Mouse (Mus musculus): ENCODE results near the gene Hectd2. TPM values are rescaled to one million over a fixed set of nuclear protein-coding genes. Genes with fewer than 3 reads are reported as not detected.

Gene Hectd2
- polyA plus RNA-seq, 1 experiment = not detected

- Histone ChIP-seq H3K27me3 (ENCODE audit: control insufficient read depth) (no peaks in the 10 kb centered on the region), H3K36me3 (ENCODE audit: control insufficient read depth) (no peaks in the 10 kb centered on the region), H3K9me3 (ENCODE audit: control insufficient read depth, low read length) (no peaks in the 10 kb centered on the region), H3K4me3 (replicated peaks) (no peak overlapping the region), H3K4me1 (ENCODE audit: control insufficient read depth) (no peaks in the 10 kb centered on the region)
- TF ChIP-seq TAL1 (IDR thresholded peaks at IDR 0.05; ENCODE audit: low read length) (no peak), GATA1 (IDR thresholded peaks at IDR 0.05; ENCODE audit: low read length) (no peak)
Measured at GRCm38 (mm10) chr19:36629394-36629910, 75.0 kb downstream of the Hectd2 start.

GRCm38 (mm10) chr19:36630361-36630760 lies 75.9 kb downstream of the Hectd2 start:
- Histone ChIP-seq H3K4me3 (replicated peaks) (no peak overlapping the region), H3K4me1 (ENCODE audit: control insufficient read depth) (no peaks in the 10 kb centered on the region), H3K36me3 (ENCODE audit: control insufficient read depth) (no peaks in the 10 kb centered on the region), H3K27me3 (ENCODE audit: control insufficient read depth) (no peaks in the 10 kb centered on the region), H3K9me3 (ENCODE audit: control insufficient read depth, low read length) (no peaks in the 10 kb centered on the region)
- TF ChIP-seq GATA1 (IDR thresholded peaks at IDR 0.05; ENCODE audit: low read length) (no peak), TAL1 (IDR thresholded peaks at IDR 0.05; ENCODE audit: low read length) (no peak)

DNA sequence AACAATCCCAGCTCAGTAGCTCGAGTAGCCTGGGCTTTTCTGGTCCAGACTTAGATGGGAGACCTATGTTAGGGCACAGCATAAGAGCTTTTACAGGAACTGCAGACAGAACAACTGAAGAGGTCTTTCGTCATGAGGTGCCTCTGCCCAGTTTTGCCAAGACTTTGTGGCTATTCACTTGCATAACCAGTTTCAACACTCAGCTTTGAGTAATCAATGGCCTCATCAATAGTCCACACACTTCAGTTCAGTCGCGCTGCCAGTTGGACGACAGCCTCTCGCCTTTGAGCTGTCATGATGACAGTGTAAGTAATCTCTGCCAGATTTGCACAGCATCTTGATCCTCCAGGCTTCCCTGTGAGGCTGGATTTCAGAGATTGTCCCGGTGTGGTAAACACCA lies 80.3 kb downstream of the Hectd2 start:
- TF ChIP-seq TAL1 (IDR thresholded peaks at IDR 0.05; ENCODE audit: low read length) (no peak), GATA1 (IDR thresholded peaks at IDR 0.05; ENCODE audit: low read length) (no peak)
- Histone ChIP-seq H3K9me3 (ENCODE audit: control insufficient read depth, low read length) (no peaks in the 10 kb centered on the region), H3K4me3 (replicated peaks) (no peak overlapping the region), H3K4me1 (ENCODE audit: control insufficient read depth) (no peaks in the 10 kb centered on the region), H3K27me3 (ENCODE audit: control insufficient read depth) (no peaks in the 10 kb centered on the region), H3K36me3 (ENCODE audit: control insufficient read depth) (no peaks in the 10 kb centered on the region)

DNA sequence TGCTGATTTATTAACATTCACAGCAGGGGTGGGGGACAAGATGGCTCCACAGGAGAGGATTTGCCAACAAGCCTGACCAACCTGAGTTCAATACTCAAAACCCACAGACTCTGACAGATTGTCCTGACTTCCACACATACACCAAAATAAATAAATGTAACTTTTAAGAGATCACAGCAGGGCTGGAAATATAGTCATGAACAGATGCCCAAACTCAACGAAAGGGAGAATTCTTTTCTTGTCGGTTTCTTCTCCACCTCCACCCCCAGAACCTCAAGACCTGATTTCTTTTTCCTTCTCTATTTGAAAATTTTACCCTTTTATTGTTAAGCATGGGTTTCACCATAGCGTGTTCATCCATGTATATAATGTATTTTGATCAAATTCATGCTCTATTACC lies 82.8 kb downstream of the Hectd2 start:
- Histone ChIP-seq H3K27me3 (ENCODE audit: control insufficient read depth) (no peaks in the 10 kb centered on the region), H3K36me3 (ENCODE audit: control insufficient read depth) (no peaks in the 10 kb centered on the region), H3K9me3 (ENCODE audit: control insufficient read depth, low read length) (no peaks in the 10 kb centered on the region), H3K4me1 (ENCODE audit: control insufficient read depth) (no peaks in the 10 kb centered on the region), H3K4me3 (replicated peaks) (no peak overlapping the region)
- TF ChIP-seq GATA1 (IDR thresholded peaks at IDR 0.05; ENCODE audit: low read length) (no peak), TAL1 (IDR thresholded peaks at IDR 0.05; ENCODE audit: low read length) (no peak)

GRCm38 (mm10) chr19:36637948-36638587 lies 83.6 kb downstream of the Hectd2 start:
- H3K36me3 ChIP-seq (ENCODE audit: control insufficient read depth) = no peaks in the 10 kb centered on the region
- no peak for TF ChIP-seq GATA1 (IDR thresholded peaks at IDR 0.05; ENCODE audit: low read length)
- no peak for TF ChIP-seq TAL1 (IDR thresholded peaks at IDR 0.05; ENCODE audit: low read length)

DNA sequence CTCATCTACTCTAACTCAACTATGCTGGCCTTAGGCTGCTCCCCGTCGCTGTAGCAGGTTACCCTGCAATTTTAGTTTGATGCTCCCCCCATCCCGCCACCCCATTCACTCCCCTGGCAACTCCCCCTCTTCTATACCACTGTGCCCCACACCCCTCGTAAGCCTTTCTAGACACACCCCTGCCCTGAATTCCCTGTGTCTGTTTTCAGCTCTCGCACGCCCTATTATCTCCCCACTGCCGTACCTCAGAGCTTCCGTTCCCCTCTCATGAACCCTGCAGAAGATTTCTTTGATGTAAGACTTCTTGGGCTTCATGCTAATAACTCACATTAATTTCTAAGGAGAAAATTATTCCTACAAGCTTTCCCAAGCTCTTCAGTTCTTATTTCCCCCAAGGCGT lies 84.6 kb downstream of the Hectd2 start:
- Histone ChIP-seq H3K9me3 (ENCODE audit: control insufficient read depth, low read length) (peaks cover 2% of the 10 kb centered on the region; the same call in 1 of the 2 replicates), H3K4me1 (ENCODE audit: control insufficient read depth) (no peaks in the 10 kb centered on the region), H3K27me3 (ENCODE audit: control insufficient read depth) (no peaks in the 10 kb centered on the region), H3K36me3 (ENCODE audit: control insufficient read depth) (no peaks in the 10 kb centered on the region), H3K4me3 (replicated peaks) (no peak overlapping the region)
- TF ChIP-seq TAL1 (IDR thresholded peaks at IDR 0.05; ENCODE audit: low read length) (no peak), GATA1 (IDR thresholded peaks at IDR 0.05; ENCODE audit: low read length) (no peak)

More at GRCm38 (mm10) chr19:36637948-36638587, 83.6 kb downstream of the Hectd2 start:
- Histone ChIP-seq H3K4me1 (ENCODE audit: control insufficient read depth) (no peaks in the 10 kb centered on the region), H3K4me3 (replicated peaks) (no peak overlapping the region), H3K27me3 (ENCODE audit: control insufficient read depth) (no peaks in the 10 kb centered on the region), H3K9me3 (ENCODE audit: control insufficient read depth, low read length) (peaks cover 2% of the 10 kb centered on the region; the same call in 1 of the 2 replicates)

DNA sequence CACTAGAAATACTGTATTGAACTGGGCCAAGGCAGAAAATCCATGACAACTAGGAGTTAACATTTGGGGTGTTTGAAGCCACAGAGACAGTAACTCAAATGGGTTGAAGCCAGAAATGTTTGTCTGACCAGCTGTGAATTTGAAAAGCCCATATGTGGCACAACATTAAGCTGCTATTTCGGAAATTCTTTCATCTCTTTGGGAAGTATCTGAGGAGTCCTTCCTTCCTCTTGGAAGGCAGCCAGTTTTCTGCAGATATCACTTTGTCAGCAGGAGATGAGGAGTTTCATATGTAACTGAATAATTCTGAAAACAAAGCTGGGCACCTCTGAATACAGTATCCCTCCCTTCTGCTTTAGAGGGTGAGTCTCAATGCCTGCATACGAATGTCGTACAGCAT lies 86.7 kb downstream of the Hectd2 start:
- TF ChIP-seq GATA1 (IDR thresholded peaks at IDR 0.05; ENCODE audit: low read length) (no peak), TAL1 (IDR thresholded peaks at IDR 0.05; ENCODE audit: low read length) (no peak)
- Histone ChIP-seq H3K9me3 (ENCODE audit: control insufficient read depth, low read length) (peaks cover 2% of the 10 kb centered on the region; the same call in 1 of the 2 replicates), H3K4me1 (ENCODE audit: control insufficient read depth) (no peaks in the 10 kb centered on the region), H3K4me3 (replicated peaks) (no peak overlapping the region), H3K27me3 (ENCODE audit: control insufficient read depth) (no peaks in the 10 kb centered on the region), H3K36me3 (ENCODE audit: control insufficient read depth) (no peaks in the 10 kb centered on the region)

- Histone ChIP-seq H3K36me3 (ENCODE audit: control insufficient read depth) (no peaks in the 10 kb centered on the region), H3K27me3 (ENCODE audit: control insufficient read depth) (no peaks in the 10 kb centered on the region), H3K9me3 (ENCODE audit: control insufficient read depth, low read length) (peaks cover 2% of the 10 kb centered on the region; the same call in 1 of the 2 replicates), H3K4me3 (replicated peaks) (no peak overlapping the region), H3K4me1 (ENCODE audit: control insufficient read depth) (no peaks in the 10 kb centered on the region)
- TF ChIP-seq GATA1 (IDR thresholded peaks at IDR 0.05; ENCODE audit: low read length) (no peak), TAL1 (IDR thresholded peaks at IDR 0.05; ENCODE audit: low read length) (no peak)
Measured at GRCm38 (mm10) chr19:36645308-36645889, 91.0 kb downstream of the Hectd2 start.

DNA sequence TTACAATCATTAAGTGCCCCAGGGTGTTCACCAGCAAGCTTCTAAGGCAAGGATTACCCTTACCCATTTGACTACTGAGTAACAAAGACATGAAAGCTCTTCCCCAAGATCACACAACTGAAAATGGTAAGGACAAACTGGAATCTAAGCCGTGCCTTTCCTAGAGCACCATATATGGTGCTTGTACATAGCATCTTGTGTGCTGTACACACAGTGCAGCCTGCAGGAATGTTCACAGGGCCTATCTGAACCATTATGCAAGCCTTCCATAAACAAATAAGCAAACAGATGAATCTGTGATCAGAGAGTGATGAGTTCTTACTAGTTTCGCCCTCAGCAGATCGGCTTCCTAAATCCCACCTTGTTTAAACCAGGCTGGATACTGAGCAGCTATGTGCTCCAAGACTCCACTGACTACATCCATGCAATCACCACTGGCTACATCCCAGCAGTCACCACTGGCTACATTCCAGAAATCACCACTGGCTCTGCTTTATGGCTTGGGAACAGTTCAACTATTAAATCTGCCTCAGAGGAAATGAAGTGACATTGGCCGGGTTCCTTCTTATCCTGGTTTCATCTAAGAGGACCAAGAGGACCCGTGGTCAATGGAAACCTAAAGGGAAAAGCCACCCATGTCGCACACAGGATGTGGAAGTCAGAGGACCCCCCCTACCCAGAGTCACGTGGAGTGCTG lies 91.8 kb downstream of the Hectd2 start:
- Histone ChIP-seq H3K4me3 (replicated peaks) (no peak overlapping the region), H3K27me3 (ENCODE audit: control insufficient read depth) (no peaks in the 10 kb centered on the region), H3K36me3 (ENCODE audit: control insufficient read depth) (no peaks in the 10 kb centered on the region), H3K9me3 (ENCODE audit: control insufficient read depth, low read length) (peaks cover 2% of the 10 kb centered on the region; the same call in 1 of the 2 replicates), H3K4me1 (ENCODE audit: control insufficient read depth) (no peaks in the 10 kb centered on the region)
- TF ChIP-seq GATA1 (IDR thresholded peaks at IDR 0.05; ENCODE audit: low read length) (no peak), TAL1 (IDR thresholded peaks at IDR 0.05; ENCODE audit: low read length) (no peak)
